Mouse (Mus musculus) liver, embryonic 14.5 days (tissue): ENCODE data around the gene Vps51. TPM values are rescaled to one million over a fixed set of nuclear protein-coding genes. Genes with fewer than 3 reads are reported as not detected.
A peak's percentile ranks its signal among the peaks of the same experiment; 100 is the strongest.

Experiments
- ATAC-seq: fragments of 200-750 bp; cut with Nextera tagmentation; 2 replicates; pipeline ENCODE4 v1.8.0; 2017; ENCODE audit warnings: moderate number of reproducible peaks, mild to moderate bottlenecking, moderate library complexity; ENCODE audit not compliant: insufficient read depth
- DNase-seq, 3 experiments: peaks; one replicate each; pipeline ENCODE4 v3.0.0-alpha.2; 2012 to 2013; ENCODE audit warnings: low read depth in 3 of 3, low spot score in 3 of 3
- H3K27ac ChIP-seq: fragments of 300-500 bp; sonication (generic); 2 replicates; pipeline ENCODE4 v1.5.1; 2014; ENCODE audit warnings: moderate library complexity, mild to moderate bottlenecking, control low read depth, inconsistent platforms
- H3K27me3 ChIP-seq: fragments of 300-500 bp; sonication (generic); 2 replicates; pipeline ENCODE4 v1.6.1; 2014; ENCODE audit warnings: mild to moderate bottlenecking, low read length, moderate library complexity; ENCODE audit not compliant: control insufficient read depth, insufficient read depth
- H3K36me3 ChIP-seq: fragments of 300-500 bp; sonication (generic); replicated peaks from 2 replicates; pipeline ENCODE4 v1.6.1; 2014; ENCODE audit warnings: low read depth; ENCODE audit not compliant: control insufficient read depth, insufficient read depth
- H3K4me1 ChIP-seq, 2 experiments: fragments of 200-500 bp in 1 of 2; fragments of 300-500 bp in 1 of 2; sonication (generic) in 1 of 2; replicated peaks; 2 replicates each; pipeline ENCODE4 v1.6.1; 2012 to 2014; ENCODE audit warnings: antibody characterized with exemption in 1 of 2, inconsistent platforms in 1 of 2, low read length in 1 of 2; ENCODE audit not compliant: control insufficient read depth in 2 of 2, insufficient read depth in 2 of 2
- H3K4me2 ChIP-seq: fragments of 300-500 bp; sonication (generic); 2 replicates; pipeline ENCODE4 v1.6.1; 2014; ENCODE audit warnings: low read depth, mild to moderate bottlenecking, control low read depth, moderate library complexity
- H3K4me3 ChIP-seq, 2 experiments: fragments of 200-500 bp in 1 of 2; fragments of 300-500 bp in 1 of 2; sonication (generic) in 1 of 2; 2 replicates each; pipeline ENCODE4 v1.5.1; 2012 to 2014; ENCODE audit warnings: low read depth in 2 of 2, low read length in 2 of 2, mild to moderate bottlenecking in 2 of 2, control low read depth in 1 of 2, inconsistent platforms in 1 of 2, moderate library complexity in 1 of 2; ENCODE audit not compliant: insufficient read depth in 1 of 2
- H3K9ac ChIP-seq: fragments of 300-500 bp; sonication (generic); replicated peaks from 2 replicates; pipeline ENCODE4 v1.6.1; 2014; ENCODE audit warnings: mild to moderate bottlenecking, control low read depth, moderate library complexity
- H3K9me3 ChIP-seq: fragments of 300-500 bp; sonication (generic); 2 replicates; pipeline ENCODE4 v1.6.1; 2016; ENCODE audit warnings: low read length, mixed read lengths; ENCODE audit not compliant: control insufficient read depth
- CTCF ChIP-seq: IDR thresholded peaks from 2 replicates; pipeline ENCODE4 v1.5.1; 2016; ENCODE audit warnings: antibody characterized with exemption, low read depth, control low read depth
- EP300 ChIP-seq: IDR thresholded peaks from 2 replicates; pipeline ENCODE4 v1.6.1; 2016; ENCODE audit warnings: antibody characterized with exemption, low read depth
- WGBS: fragments of 180-500 bp; shearing (Covaris S2); extraction: QIAGEN DNeasy Blood & Tissue Kit; methylation state at CpG from one replicate; pipeline ENCODE4 v1.1.7; 2014; ENCODE audit not compliant: insufficient replicate concordance; 5-methylcytosine and 5-hydroxymethylcytosine counted together
- polyA plus RNA-seq, 2 experiments: library from polyadenylated mRNA; depleted of rRNA in 1 of 2; stranded (reverse) in 1 of 2; unstranded in 1 of 2; fragments of >200 nt; fragmentation: Nextera tagmentation in 1 of 2; extraction: Ambion mirVana in 1 of 2; gene quantifications; 2 replicates each; pipeline versions ENCODE4 v1.2.1 to v1.2.3; 2012 to 2014

The Vps51 gene
- polyA plus RNA-seq, 2 experiments: 19.9 to 21.9 TPM

GRCm38 (mm10) chr19:6113116-6113515, 36.1 kb upstream of the Vps51 start:
- DNase-seq (no peak), ATAC-seq (no peak)
- H3K27me3 ChIP-seq: no peaks in the 10 kb centered on the region
- H3K9me3 ChIP-seq: no peaks in the 10 kb centered on the region
- no peak overlapping the region for H3K4me3 ChIP-seq
- no peak for TF ChIP-seq CTCF
- no peak for TF ChIP-seq EP300
- no peak overlapping the region for H3K27ac ChIP-seq
- H3K4me2 ChIP-seq: no peak overlapping the region
- H3K4me1 ChIP-seq: peaks cover 6% of the 10 kb centered on the region in 2 experiments
- 64% methylated on average over 6 of the region's 6 CpGs for WGBS
- peaks cover 6% of the 10 kb centered on the region for H3K36me3 ChIP-seq
- no peak overlapping the region for H3K9ac ChIP-seq

GRCm38 (mm10) chr19:6105586-6105985, 28.6 kb upstream of the Vps51 start, which contains the start of gene Naaladl1:
Naaladl1 (plus strand) TSS chr19:6105782.
- Histone ChIP-seq H3K27me3 (no peaks in the 10 kb centered on the region), H3K27ac (no peak within 1 kb of the TSS), H3K4me2 (no peak within 1 kb of the TSS), H3K4me1 (peaks cover 23 to 24% of the 10 kb centered on the region in 2 experiments), H3K9ac (no peak within 1 kb of the TSS), H3K4me3 (no peak within 1 kb of the TSS), H3K9me3 (no peaks in the 10 kb centered on the region), H3K36me3 (no peaks in the 10 kb centered on the region)
- 79% methylated on average over 7 of the region's 7 CpGs for WGBS
- no peak for DNase-seq
- TF ChIP-seq EP300: no peak
- no peak for ATAC-seq

- WGBS: 44% methylated on average over 4 of the region's 4 CpGs
- Histone ChIP-seq H3K27ac (no peak overlapping the region), H3K4me2 (no peak overlapping the region), H3K36me3 (no peaks in the 10 kb centered on the region; the same call in 1 of the 2 replicates), H3K9ac (peak overlapping the region; percentile 18; the same call in 1 of the 2 replicates), H3K4me3 (no peak overlapping the region), H3K9me3 (no peaks in the 10 kb centered on the region), H3K4me1 (peaks cover 23 to 24% of the 10 kb centered on the region in 2 experiments), H3K27me3 (no peaks in the 10 kb centered on the region)
- DNase-seq (no peak), ATAC-seq (no peak)
- no peak for TF ChIP-seq CTCF
- no peak for TF ChIP-seq EP300
Observed at GRCm38 (mm10) chr19:6104476-6104875, 27.4 kb upstream of the Vps51 start.

- Histone ChIP-seq H3K4me3 (no peak overlapping the region), H3K9ac (no peak overlapping the region), H3K9me3 (no peaks in the 10 kb centered on the region), H3K4me1 (peaks cover 23 to 24% of the 10 kb centered on the region in 2 experiments), H3K4me2 (no peak overlapping the region), H3K27ac (peak overlapping the region; percentile 61), H3K27me3 (no peaks in the 10 kb centered on the region), H3K36me3 (no peaks in the 10 kb centered on the region; the same call in 1 of the 2 replicates)
- TF ChIP-seq EP300 (no peak), CTCF (no peak)
- ATAC-seq (peak; percentile 90), DNase-seq (no peak)
- 54% methylated on average over 6 of the region's 6 CpGs for WGBS
Observed at GRCm38 (mm10) chr19:6102169-6102853, 25.3 kb upstream of the Vps51 start.

GRCm38 (mm10) chr19:6101186-6101585, 24.2 kb upstream of the Vps51 start:
- H3K4me3 ChIP-seq: no peak overlapping the region
- ATAC-seq (no peak), DNase-seq (no peak)
- no peaks in the 10 kb centered on the region; the same call in 1 of the 2 replicates for H3K36me3 ChIP-seq
- H3K4me1 ChIP-seq: peaks cover 23 to 24% of the 10 kb centered on the region in 2 experiments
- H3K9ac ChIP-seq: no peak overlapping the region
- H3K4me2 ChIP-seq: no peak overlapping the region
- H3K9me3 ChIP-seq: no peaks in the 10 kb centered on the region
- no peaks in the 10 kb centered on the region for H3K27me3 ChIP-seq
- no peak overlapping the region for H3K27ac ChIP-seq
- 78% methylated on average over 6 of the region's 6 CpGs for WGBS
- TF ChIP-seq CTCF (no peak), EP300 (no peak)
